Mouse (Mus musculus) lung, postnatal 10 days (tissue): ENCODE measurements around the gene Sdr9c7.

Experiments used
- DNase-seq: peaks from one replicate; pipeline ENCODE4 v3.0.0; 2021

Sdr9c7 gene

DNA sequence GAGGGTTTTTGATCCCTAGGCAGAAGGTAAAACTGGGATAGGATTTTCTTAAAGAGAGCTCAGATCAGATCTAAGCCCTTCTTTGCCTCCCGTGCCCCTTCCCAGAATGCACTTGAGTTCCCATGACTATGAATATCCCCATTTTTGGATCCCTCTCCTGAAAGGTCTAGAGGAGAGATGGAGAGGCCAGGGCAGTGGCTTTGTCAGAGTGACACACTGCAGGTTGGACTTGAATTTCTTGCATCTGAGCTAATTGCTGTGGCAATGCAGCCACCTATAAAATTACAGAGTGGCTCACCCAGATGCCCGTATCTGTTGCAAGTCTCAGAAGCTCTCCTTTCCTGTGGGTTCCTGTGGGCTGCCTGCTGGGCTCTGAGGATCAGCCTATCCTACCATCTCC, at the start of gene Sdr9c7:
TSS of gene Sdr9c7 (plus strand) at position 301 of the 400 bp plus-strand sequence.
- DNase-seq = no peak

GRCm38 (mm10) chr10:127849628-127850027, 48.7 kb upstream of the Sdr9c7 start, which contains the start of gene Rdh19:
Rdh19 (plus strand) TSS chr10:127849928.
- DNase-seq = no peak

DNA sequence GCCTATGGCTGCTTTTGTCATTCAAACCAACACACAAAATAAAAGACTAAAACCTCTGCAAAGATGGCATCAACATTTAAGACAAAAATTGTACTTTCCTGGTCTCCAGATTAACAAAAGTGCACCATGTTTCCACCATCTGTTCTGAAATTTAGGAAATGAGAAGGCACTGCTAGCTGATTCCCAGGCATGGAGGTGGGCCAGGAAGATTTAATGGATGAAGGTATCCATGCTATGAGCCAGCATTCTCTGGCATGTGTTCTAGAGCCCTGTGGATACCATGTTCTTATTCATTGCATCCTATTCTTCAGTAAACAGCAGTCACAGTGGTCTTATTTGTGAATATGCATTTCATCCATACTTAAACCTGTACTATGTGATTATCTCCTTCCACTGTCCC, 41.9 kb upstream of the Sdr9c7 start:
- no peak for DNase-seq

DNA sequence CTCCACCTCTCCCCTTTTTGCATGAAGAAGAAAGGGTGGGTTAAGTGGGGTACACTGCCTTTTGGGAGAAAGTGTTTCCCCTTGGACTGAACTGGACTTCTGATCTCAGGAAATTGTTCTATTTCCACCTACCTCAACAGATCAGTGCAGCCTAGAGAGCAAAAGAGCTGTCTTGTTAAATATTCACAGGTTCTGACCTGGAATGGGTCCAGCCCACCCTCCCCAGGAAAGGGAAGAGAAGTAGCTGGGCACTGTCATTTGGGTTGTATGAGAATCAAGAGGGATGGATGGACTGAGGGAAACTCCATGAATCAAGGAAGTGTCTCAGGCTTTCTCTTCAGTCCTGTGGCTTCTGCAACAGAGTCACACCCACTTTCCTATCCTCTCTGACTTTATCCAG, 33.4 kb upstream of the Sdr9c7 start:
- DNase-seq = no peak

- DNase-seq = no peak
Measured at GRCm38 (mm10) chr10:127866232-127866631, 32.1 kb upstream of the Sdr9c7 start, which contains the start of gene Rdh16f2. Rdh16f2 (plus strand) TSS chr10:127866474.

GRCm38 (mm10) chr10:127872484-127872883, 25.8 kb upstream of the Sdr9c7 start:
- DNase-seq = peak; percentile 22

DNA sequence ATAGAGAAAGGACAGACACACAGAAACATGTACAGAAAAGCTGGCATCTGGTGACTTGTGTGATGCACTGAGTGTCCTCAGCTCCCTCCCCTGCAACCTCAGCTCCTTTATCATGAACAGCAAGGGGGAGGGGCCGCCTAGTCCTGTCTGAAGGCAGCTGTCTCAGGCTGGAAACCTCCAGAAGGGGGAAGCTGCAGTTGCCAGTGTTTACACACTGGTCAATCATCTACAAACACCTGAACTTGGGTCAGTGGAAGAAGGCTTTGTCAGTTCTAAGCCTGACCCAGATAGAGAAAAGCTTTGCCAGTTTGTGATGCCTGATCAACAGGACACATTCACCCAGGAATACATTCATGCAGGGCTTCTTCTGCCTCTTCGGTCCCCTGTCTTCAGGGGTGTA, 20.6 kb upstream of the Sdr9c7 start:
- peak; percentile 54 for DNase-seq

GRCm38 (mm10) chr10:127878262-127879057, 19.9 kb upstream of the Sdr9c7 start:
- DNase-seq = peak; percentile 33

DNA sequence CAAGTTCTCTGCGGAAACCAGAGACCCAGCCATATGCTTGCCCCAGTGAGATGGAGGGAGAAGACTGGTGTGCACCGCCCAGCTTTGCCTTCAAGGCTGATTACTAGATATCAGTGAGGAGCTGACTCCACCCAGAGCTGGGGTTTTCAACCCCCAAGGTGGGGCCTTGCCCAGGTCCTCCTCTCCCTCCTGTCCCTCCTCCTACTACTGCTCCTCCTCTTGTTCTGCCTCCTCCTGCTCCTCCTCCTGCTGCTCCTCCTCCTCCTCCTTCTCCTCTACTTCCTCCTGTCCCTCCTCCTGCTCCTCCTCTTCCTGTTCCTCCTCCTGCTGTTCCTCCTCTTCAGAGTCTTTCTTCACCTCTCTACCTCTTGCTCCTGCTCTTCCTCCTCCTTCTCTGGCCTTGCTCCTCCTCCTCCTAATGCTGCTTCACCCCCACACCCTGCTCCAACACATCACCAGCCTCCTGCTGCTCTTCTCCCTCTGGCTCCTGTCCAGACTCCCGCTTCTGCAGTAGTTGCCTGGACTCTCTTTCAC, 19.1 kb upstream of the Sdr9c7 start:
- DNase-seq = peak; percentile 25

GRCm38 (mm10) chr10:127881041-127881440, 17.3 kb upstream of the Sdr9c7 start:
- peak; percentile 26 for DNase-seq

GRCm38 (mm10) chr10:127886551-127886950, 11.8 kb upstream of the Sdr9c7 start:
- no peak for DNase-seq

GRCm38 (mm10) chr10:127886971-127887370, 11.3 kb upstream of the Sdr9c7 start:
- DNase-seq = no peak

GRCm38 (mm10) chr10:127888605-127889004, 9.7 kb upstream of the Sdr9c7 start, which contains the start of gene Rdh7:
Rdh7 (minus strand) TSS chr10:127888817.
- no peak for DNase-seq

- DNase-seq = no peak
Measured at GRCm38 (mm10) chr10:127891481-127891880, 6.8 kb upstream of the Sdr9c7 start.

DNA sequence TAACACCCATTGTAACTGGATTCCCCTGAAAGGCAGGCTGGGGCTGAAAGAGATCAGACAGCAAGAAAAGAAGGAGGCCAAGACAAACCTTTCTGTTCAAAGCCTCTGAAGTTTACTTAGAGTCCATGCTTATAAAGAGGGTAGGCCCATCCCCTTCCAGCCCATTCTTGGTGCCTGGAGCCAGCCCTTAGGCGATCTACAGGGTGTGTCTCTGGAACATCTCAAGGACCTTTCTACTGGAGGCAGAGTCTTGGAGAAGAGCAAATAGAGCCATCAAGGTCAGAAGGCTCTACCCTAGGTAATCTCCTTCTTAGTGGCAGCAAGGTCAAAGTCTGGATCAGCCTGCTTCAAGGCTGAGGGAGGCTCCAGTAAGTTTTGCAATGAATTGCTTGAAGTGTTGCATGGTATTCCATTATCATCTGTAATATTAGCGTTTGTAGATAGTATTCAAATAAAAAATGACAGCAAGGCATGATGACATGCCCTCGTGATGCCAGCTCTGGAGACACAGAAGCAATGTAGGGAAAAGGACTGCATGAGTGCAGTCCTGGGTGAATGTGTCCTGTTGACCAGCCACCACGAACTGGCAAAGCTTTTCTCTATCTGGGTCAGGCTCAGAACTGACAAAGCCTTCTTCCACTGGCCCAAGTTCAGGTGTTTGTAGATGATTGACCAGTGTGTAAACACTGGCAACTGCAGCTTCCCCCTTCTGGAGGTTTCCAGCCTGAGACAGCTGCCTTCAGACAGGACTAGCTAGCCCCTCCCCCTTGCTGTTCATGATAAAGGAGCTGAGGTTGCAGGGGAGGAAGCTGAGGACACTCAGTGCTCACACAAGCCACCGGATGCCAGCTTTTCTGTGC, 4.9 kb upstream of the Sdr9c7 start:
- peak; percentile 51 for DNase-seq

GRCm38 (mm10) chr10:127896705-127897104, 1.6 kb upstream of the Sdr9c7 start:
- DNase-seq = no peak

DNA sequence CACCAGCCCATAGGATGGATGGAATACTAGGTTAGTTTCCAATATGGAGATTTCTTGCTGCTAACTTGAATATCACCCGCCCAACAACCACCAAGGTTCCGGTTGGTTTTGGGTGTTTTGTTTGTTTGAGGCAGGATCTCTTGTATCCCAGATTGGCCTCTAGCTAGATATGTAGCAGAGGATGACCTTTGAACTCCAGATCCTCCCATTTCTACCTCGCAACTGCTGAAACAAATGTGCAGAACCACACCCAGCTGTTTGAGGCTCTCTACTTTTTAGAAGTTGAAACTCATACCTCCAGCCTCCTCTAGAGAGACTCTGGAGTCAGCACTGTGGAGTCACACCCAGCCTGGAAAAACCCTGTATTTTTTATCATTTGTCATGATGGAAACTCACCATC, 812 bp upstream of the Sdr9c7 start:
- no peak for DNase-seq

- no peak for DNase-seq
Measured at GRCm38 (mm10) chr10:127899783-127900182, 1.5 kb downstream of the Sdr9c7 start.

GRCm38 (mm10) chr10:127901751-127902150, 3.4 kb downstream of the Sdr9c7 start:
- DNase-seq = no peak

DNA sequence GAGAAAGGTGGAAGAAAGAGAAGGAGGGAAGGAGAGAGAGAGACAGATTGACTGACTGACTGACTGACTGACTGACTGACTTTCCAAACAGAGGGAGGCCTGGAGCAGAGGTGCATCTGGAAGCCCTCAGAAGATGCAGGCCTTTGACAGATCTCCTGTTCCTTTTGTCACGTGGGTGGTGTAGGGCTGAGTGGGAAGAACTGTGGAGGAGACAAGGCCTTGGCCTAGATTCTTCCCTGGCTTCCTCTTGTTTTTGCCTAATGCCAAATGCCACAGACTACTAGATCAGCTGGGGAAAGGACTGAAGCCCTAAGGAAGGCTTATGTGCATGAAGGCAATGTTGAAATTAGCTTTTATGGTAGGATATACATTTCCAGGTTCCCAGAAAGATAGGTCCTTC, 4.8 kb downstream of the Sdr9c7 start:
- DNase-seq = no peak

- DNase-seq = peak; percentile 32
Measured at GRCm38 (mm10) chr10:127904718-127905446, 6.6 kb downstream of the Sdr9c7 start.

DNA sequence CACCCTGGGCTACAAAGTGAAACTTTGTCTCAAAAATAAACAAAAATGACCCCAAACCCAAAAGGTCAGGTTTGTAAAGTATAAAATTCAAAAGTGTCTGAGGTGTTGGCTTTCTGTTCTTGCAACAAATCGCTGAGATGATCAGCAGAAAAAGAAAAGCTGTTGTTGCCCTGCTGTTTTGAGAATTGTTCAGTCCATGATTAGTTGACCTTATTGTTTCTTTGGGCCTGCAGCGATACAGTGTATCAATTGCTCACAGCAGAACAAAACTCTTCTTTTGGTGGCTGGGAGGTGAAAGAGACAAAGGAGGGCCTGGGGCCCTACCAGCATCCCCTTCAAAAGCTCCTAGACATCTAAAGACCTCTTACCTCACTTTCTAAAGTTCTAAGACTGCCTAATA, 7.8 kb downstream of the Sdr9c7 start:
- no peak for DNase-seq
